In the genomic region with DNA sequence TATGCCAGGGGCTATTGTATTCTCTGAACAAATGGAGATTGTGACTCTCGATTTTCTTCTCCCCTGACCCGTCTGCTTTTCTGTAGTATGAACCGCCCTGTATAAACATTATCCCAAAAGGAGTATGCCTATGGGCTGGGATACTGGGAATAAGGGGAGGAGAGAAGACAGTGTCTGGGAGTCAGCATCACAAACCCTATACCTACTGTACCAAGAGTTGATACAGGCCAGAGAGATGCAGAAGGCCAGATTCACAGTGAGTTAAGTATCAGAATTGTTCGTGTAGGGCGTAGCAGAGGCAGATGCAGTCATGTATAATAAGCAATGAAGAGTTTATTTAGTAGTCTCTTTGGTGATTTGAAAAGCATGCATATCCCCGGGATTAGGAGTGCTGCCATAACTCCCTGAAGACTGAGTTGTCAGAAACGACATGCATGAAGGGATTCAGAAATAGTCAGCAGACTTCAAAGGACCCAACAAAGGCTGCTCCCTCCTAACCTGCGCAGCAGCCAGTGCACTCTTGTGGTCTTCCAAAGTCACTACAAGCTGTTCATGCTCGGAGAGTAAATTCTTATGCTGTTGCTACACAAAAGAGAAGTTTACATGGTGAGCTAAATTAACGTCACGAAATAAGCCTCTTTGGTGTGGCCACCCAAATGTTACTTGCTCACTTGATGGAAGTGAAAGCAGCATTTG, we compare ENCODE assay signal across 10 mouse cellular contexts. TPM values are rescaled to one million over a fixed set of nuclear protein-coding genes. Genes with fewer than 3 reads are reported as not detected.
A peak's percentile ranks its signal among the peaks of the same experiment; 100 is the strongest.
DNase-seq lines count a peak whose midpoint lies in the region; ATAC-seq and TF ChIP-seq lines count a peak whose summit lies in the region.
"Had no signal": no experiment of that assay in that cellular context is flagged by ENCODE, and none has a peak within 500 bp of the region (broad histone marks: within the 10 kb centered on the region; RNA-seq: fewer than 3 reads in every experiment).

No protein-coding gene starts in this region.

- peak; percentile 35 for DNase-seq in heart, adult 11 months
- DNase-seq in heart, adult 2 months = no peak
- DNase-seq in midbrain, embryonic 11.5 days (ENCODE audit: low spot score, missing footprints) = no peak
- DNase-seq in midbrain, embryonic 10.5 days (ENCODE audit: low spot score) = no peak
- DNase-seq in brain, adult 2 months (ENCODE audit: low read depth, low spot score) = peak; percentile 26
- DNase-seq in splenic B cell, adult 2 months (ENCODE audit: low read depth, low spot score) = peak; percentile 3
- DNase-seq in ovary, postnatal 36 days (ENCODE audit: low spot score) = no peak
- DNase-seq: kidney, postnatal 25 days had no signal

- no peak overlapping the region for H3K4me2 ChIP-seq in midbrain, embryonic 11.5 days
- H3K4me2 ChIP-seq: liver, embryonic 11.5 days had no signal

- no peaks in the 10 kb centered on the region for H3K9me3 ChIP-seq in midbrain, embryonic 11.5 days (ENCODE audit: control insufficient read depth, low read length)
- no peaks in the 10 kb centered on the region for H3K9me3 ChIP-seq in midbrain, embryonic 10.5 days (replicated peaks)

- H3K4me3 ChIP-seq in heart, adult 2 months = no peak overlapping the region
- no peak overlapping the region for H3K4me3 ChIP-seq in midbrain, embryonic 11.5 days (ENCODE audit: low read depth, low read length)
- H3K4me3 ChIP-seq in midbrain, embryonic 10.5 days = no peak overlapping the region

- no peaks in the 10 kb centered on the region for H3K4me1 ChIP-seq in heart, adult 2 months (ENCODE audit: control insufficient read depth, insufficient read depth, low read length)
- no peaks in the 10 kb centered on the region for H3K4me1 ChIP-seq in midbrain, embryonic 11.5 days (ENCODE audit: control insufficient read depth, insufficient read depth, low read length)
- H3K4me1 ChIP-seq in midbrain, embryonic 10.5 days = no peaks in the 10 kb centered on the region

- peak; percentile 72; the same call in 1 of the 2 replicates for ATAC-seq in midbrain, embryonic 11.5 days (ENCODE audit: low FRiP score)
- ATAC-seq: forebrain, embryonic 14.5 days had no signal

- no peak overlapping the region for H3K27ac ChIP-seq in heart, adult 2 months
- no peak overlapping the region for H3K27ac ChIP-seq in midbrain, embryonic 11.5 days (ENCODE audit: low read depth, low read length)
- H3K27ac ChIP-seq in midbrain, embryonic 10.5 days (replicated peaks) = no peak overlapping the region

- 84% methylated on average over 11 of the region's 11 CpGs for WGBS in heart, adult 2 months
- WGBS in midbrain, embryonic 11.5 days = 82% methylated on average over 11 of the region's 11 CpGs
- WGBS in midbrain, embryonic 10.5 days = 80% methylated on average over 11 of the region's 11 CpGs

- H3K36me3 ChIP-seq in heart, adult 2 months (ENCODE audit: control insufficient read depth, insufficient read depth, low read length) = no peaks in the 10 kb centered on the region
- H3K36me3 ChIP-seq in midbrain, embryonic 11.5 days (ENCODE audit: control insufficient read depth, insufficient read depth, low read length) = peaks cover 4% of the 10 kb centered on the region; the same call in 1 of the 2 replicates
- peaks cover 60% of the 10 kb centered on the region for H3K36me3 ChIP-seq in midbrain, embryonic 10.5 days
- H3K36me3 ChIP-seq in splenic B cell, adult 2 months (ENCODE audit: control insufficient read depth, insufficient read depth, low read length, poor library complexity, severe bottlenecking) = 0 out of 2 replicates have a peak, but pooled peaks cover 2% of the 10 kb centered on the region

- intact Hi-C loops in heart, adult 2 months (cut with DNase I) = no loop called here

- TF ChIP-seq EP300 in heart, adult 2 months (IDR thresholded peaks at IDR 0.05; ENCODE audit: insufficient read depth, low read depth, low read length) = no peak

- H3K79me2 ChIP-seq in heart, adult 2 months (replicated peaks; ENCODE audit: control insufficient read depth, insufficient read depth, low read length) = no peaks in the 10 kb centered on the region

- TF ChIP-seq POLR2A in heart, adult 2 months (IDR thresholded peaks at IDR 0.05; ENCODE audit: insufficient read depth, low read depth, low read length) = no peak

- no peak overlapping the region for H3K9ac ChIP-seq in heart, adult 2 months (ENCODE audit: low read depth, low read length)
- H3K9ac ChIP-seq in midbrain, embryonic 11.5 days (ENCODE audit: low read length) = no peak overlapping the region

- H3K27me3 ChIP-seq in heart, adult 2 months (ENCODE audit: control insufficient read depth, insufficient read depth, low read length) = no peaks in the 10 kb centered on the region
- H3K27me3 ChIP-seq in midbrain, embryonic 11.5 days (ENCODE audit: control insufficient read depth, insufficient read depth, low read length) = no peaks in the 10 kb centered on the region
- H3K27me3 ChIP-seq in midbrain, embryonic 10.5 days (ENCODE audit: low read depth, poor library complexity, severe bottlenecking) = no peaks in the 10 kb centered on the region
- no peaks in the 10 kb centered on the region for H3K27me3 ChIP-seq in splenic B cell, adult 2 months (ENCODE audit: control insufficient read depth, insufficient read depth, low read length, poor library complexity, severe bottlenecking)

- TF ChIP-seq CTCF in heart, adult 2 months (IDR thresholded peaks at IDR 0.05) = no peak

RNA-seq across cellular contexts. Expression of a gene that starts 54.7 kb away (rescaled TPM):
- total RNA-seq in heart, adult 2 months (2021) = 10 to 100 TPM; 15.2 to 16.5 TPM
- 12.4 and 17.4 TPM in 2 replicates for polyA plus RNA-seq in heart, adult 2 months (2012; rRNA removed)
- polyA plus RNA-seq in midbrain, embryonic 11.5 days (2014; fragmentation: Nextera tagmentation; extraction: Ambion mirVana) = 43.5 and 46.7 TPM in 2 replicates
- 52.2 and 55.7 TPM in 2 replicates for polyA plus RNA-seq in midbrain, embryonic 10.5 days (2016; fragmentation: Nextera tagmentation; extraction: Ambion mirVana)

Comparison
In these comparisons a context has a peak if more than half of its experiments do, and no peak if none do; other contexts are left out.
1. DNase-seq: peak in heart, adult 11 months (single experiment), brain, adult 2 months (single experiment) and splenic B cell, adult 2 months (single experiment); none in heart, adult 2 months (0 of 2), midbrain, embryonic 11.5 days (single experiment), midbrain, embryonic 10.5 days (single experiment) and ovary, postnatal 36 days (single experiment).